Mouse (Mus musculus) lung, embryonic 15.5 days (tissue): ENCODE data around the gene Krt33a. TPM values are rescaled to one million over a fixed set of nuclear protein-coding genes. Genes with fewer than 3 reads are reported as not detected.

ENCODE experiments used
- ATAC-seq: fragments of 200-750 bp; cut with Nextera tagmentation; 2 replicates; pipeline ENCODE4 v1.8.0; 2017; ENCODE audit warnings: moderate number of reproducible peaks, borderline replicate concordance; ENCODE audit not compliant: low FRiP score, low TSS enrichment; ENCODE audit errors: extremely low read depth
- H3K27ac ChIP-seq: fragments of 300-500 bp; sonication (generic); 2 replicates; pipeline ENCODE4 v1.5.1; 2015; ENCODE audit warnings: moderate library complexity, mild to moderate bottlenecking, inconsistent platforms
- H3K27me3 ChIP-seq: fragments of 300-500 bp; sonication (generic); 2 replicates; pipeline ENCODE4 v1.6.1; 2015; ENCODE audit warnings: inconsistent platforms
- H3K36me3 ChIP-seq: fragments of 300-500 bp; sonication (generic); 2 replicates; pipeline ENCODE4 v1.6.1; 2015; ENCODE audit warnings: inconsistent platforms
- H3K4me1 ChIP-seq: fragments of 300-500 bp; sonication (generic); 2 replicates; pipeline ENCODE4 v1.6.1; 2015; ENCODE audit warnings: inconsistent platforms
- H3K4me2 ChIP-seq: fragments of 300-500 bp; sonication (generic); 2 replicates; pipeline ENCODE4 v1.6.1; 2015; ENCODE audit warnings: inconsistent platforms, mild to moderate bottlenecking, moderate library complexity
- H3K4me3 ChIP-seq: fragments of 300-500 bp; sonication (generic); 2 replicates; pipeline ENCODE4 v1.5.1; 2015; ENCODE audit warnings: mild to moderate bottlenecking, inconsistent platforms
- H3K9ac ChIP-seq: fragments of 300-500 bp; sonication (generic); 2 replicates; pipeline ENCODE4 v1.6.1; 2015; ENCODE audit warnings: inconsistent platforms
- H3K9me3 ChIP-seq: fragments of 300-500 bp; sonication (generic); 2 replicates; pipeline ENCODE4 v1.6.1; 2016; ENCODE audit warnings: inconsistent platforms
- WGBS: fragments of 180-500 bp; shearing (Covaris S2); methylation state at CpG from one replicate; pipeline ENCODE4 v1.1.7; 2015; 5-methylcytosine and 5-hydroxymethylcytosine counted together
- polyA plus RNA-seq: library from polyadenylated mRNA; unstranded; fragments of >200 nt; fragmentation: Nextera tagmentation; extraction: Ambion mirVana; gene quantifications from 2 replicates; pipeline ENCODE4 v1.2.1, GENCODE M21; 2015

Gene Krt33a
- polyA plus RNA-seq: not detected in 2 replicates

GRCm38 (mm10) chr11:100016112-100016511 is at the start of gene Krt33a:
TSS of gene Krt33a (minus strand) at chr11:100016212.
- no peak within 1 kb of the TSS for H3K27ac ChIP-seq
- no peaks in the 10 kb centered on the region for H3K27me3 ChIP-seq
- no peak within 1 kb of the TSS for H3K9ac ChIP-seq
- ATAC-seq: no peak
- no peak within 1 kb of the TSS for H3K4me3 ChIP-seq
- H3K4me1 ChIP-seq: no peaks in the 10 kb centered on the region; the same call in 1 of the 2 replicates
- H3K9me3 ChIP-seq: no peaks in the 10 kb centered on the region
- no peaks in the 10 kb centered on the region for H3K36me3 ChIP-seq
- H3K4me2 ChIP-seq: no peak within 1 kb of the TSS
- 69% methylated on average over 4 of the region's 4 CpGs for WGBS

DNA sequence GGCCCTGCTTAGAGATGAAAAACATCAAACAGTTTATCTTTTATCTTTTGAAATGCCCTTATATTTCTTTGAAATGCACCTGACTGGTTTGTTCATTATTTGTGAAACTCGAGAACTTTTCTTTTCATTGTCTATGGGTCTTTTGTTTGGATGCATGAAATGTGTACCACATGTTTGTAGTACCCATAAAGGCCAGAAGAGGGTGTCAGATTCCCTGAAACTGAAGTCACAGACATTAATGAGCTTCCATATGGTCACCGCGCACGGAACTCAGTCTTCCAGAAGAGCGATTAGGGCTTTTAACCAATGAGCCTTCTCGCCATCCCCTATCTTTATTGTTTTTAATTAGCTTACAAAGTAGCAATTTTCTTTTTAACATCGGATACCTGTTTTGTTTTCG is 42.9 kb upstream of the Krt33a start:
- Histone ChIP-seq H3K9ac (no peak overlapping the region), H3K4me3 (no peak overlapping the region), H3K36me3 (no peaks in the 10 kb centered on the region), H3K27me3 (no peaks in the 10 kb centered on the region), H3K27ac (no peak overlapping the region), H3K4me1 (no peaks in the 10 kb centered on the region), H3K4me2 (no peak overlapping the region), H3K9me3 (no peaks in the 10 kb centered on the region)
- 78% methylated on average over 8 of the region's 8 CpGs for whole genome bisulfite sequencing
- ATAC-seq: no peak

DNA sequence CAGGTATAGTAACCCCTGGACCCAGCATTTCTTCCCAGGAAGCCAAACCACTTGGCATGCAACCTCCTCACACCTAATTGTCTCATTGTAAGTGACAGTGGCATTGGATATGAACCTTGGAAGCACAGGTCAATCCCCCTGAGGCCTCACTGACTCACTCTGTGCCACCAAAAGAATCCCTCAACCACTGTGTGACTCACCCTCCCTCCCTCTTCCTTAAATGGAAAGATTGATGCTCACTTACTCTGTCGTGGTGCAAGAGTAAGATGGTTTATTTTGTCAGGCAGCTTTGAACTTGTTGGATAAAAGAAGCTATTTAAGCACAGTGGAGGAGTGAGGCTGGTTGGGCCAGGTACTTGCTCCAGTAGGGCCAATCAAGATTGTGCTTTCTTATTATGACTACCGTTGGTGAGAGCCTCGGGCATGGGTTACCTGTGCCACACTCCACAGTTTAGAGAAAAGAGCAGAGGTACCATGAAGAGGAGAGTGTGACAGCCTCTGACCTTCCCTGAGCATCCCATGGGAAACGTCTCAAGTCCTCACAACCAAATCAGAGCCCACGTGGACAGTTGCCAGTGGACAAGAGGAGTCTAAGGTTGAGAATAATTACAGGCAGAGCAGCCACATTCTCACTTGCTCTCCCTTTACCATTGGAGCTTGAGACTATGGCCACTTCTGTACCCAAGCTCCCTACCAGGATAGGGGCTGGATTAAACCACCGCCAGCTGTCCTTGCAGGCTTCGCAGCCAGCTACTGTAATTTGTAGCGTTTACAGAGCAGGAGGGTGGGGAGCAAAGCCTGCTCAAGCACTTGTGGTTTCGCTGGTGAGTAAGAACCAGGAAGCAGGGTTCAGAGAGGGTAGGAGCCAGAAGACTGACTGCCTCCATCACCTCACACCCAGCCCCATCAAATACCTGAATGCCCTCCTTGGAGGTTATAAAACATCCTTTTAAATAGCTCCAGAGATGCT is 40.0 kb upstream of the Krt33a start:
- Histone ChIP-seq H3K9me3 (no peaks in the 10 kb centered on the region), H3K4me1 (no peaks in the 10 kb centered on the region), H3K27ac (no peak overlapping the region), H3K4me3 (no peak overlapping the region), H3K9ac (no peak overlapping the region), H3K27me3 (no peaks in the 10 kb centered on the region), H3K36me3 (no peaks in the 10 kb centered on the region), H3K4me2 (no peak overlapping the region)
- 47% methylated on average over 9 of the region's 9 CpGs for WGBS
- no peak for ATAC-seq

DNA sequence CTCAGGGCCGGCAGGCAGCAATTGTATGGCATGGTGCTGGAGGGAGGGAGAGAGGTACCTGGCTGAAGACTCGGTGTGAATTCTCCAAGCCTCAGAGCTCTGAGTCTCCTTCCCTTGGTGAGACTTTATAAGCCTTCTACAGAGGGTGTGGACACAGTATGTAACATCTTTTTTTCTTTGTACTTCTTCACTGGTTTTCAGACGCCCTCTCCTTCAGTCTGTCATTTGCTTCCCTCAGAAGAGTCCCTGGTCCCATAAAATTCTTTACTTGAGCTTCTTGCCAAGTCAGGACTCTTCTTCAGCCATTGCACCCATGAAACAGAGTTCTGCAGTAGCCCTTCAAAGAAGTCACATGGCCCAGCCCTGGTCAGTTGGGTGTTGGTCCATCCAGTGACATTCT is 34.4 kb upstream of the Krt33a start, which contains the start of gene Krt31:
TSS of gene Krt31 (minus strand) at position 101 of the 400 bp plus-strand sequence.
- H3K9ac ChIP-seq: no peak within 1 kb of the TSS
- H3K4me2 ChIP-seq: no peak within 1 kb of the TSS
- H3K4me3 ChIP-seq: no peak within 1 kb of the TSS
- no peak within 1 kb of the TSS for H3K27ac ChIP-seq
- no peaks in the 10 kb centered on the region for H3K36me3 ChIP-seq
- H3K4me1 ChIP-seq: no peaks in the 10 kb centered on the region
- no peaks in the 10 kb centered on the region for H3K9me3 ChIP-seq
- no peaks in the 10 kb centered on the region for H3K27me3 ChIP-seq
- ATAC-seq: no peak
- WGBS: 80% methylated on average over 3 of the region's 3 CpGs

DNA sequence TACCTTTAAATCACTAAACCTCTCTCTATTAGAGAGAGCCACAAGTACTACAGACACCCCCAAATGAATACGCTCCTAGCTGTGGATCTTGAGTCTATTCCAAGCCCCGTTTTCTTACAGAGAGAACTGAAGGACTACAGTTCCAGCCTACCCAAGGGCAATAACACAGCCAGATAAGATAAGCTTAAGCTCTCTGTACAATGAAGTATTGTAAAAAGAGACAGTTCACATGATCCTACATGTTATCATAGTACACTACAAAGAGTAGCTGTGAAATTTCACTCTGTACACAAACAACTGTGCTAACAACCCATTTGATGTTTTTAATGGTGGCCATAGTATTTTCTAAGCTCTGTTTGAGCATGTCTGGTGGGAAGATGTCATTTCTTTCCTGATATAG is 31.2 kb upstream of the Krt33a start:
- 73% methylated on average over 2 of the region's 2 CpGs for WGBS
- ATAC-seq: no peak
- no peak overlapping the region for H3K9ac ChIP-seq

DNA sequence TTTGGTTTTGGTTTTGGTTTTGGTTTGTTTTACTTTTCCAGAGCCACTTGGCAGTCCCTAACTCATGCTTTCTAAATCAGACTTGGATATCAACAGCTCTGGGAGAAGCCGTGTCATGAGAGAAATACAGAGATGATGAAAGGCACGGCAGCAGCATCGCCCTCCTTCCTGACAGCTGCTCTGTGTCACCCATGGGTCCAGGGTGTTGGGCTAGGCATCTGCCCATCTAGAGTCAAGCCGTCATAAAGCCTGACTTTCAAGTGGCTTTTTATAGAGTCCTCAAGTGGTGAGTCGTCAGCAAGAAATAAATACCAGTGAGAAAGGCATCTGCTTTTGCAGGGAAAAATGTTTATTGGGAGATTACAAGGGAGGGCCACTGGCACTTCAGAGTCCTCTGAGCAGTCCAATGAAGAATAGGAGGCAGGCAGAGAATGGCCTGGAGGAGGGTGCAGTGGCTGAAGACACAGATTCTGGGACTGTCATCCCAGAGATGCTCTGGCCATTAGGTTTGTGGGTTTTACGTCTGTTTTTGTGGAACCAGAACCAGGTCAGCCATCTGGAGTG is 30.4 kb upstream of the Krt33a start:
- Histone ChIP-seq H3K4me1 (no peaks in the 10 kb centered on the region), H3K9me3 (no peaks in the 10 kb centered on the region), H3K4me2 (no peak overlapping the region), H3K36me3 (no peaks in the 10 kb centered on the region), H3K27me3 (no peaks in the 10 kb centered on the region), H3K9ac (no peak overlapping the region), H3K4me3 (no peak overlapping the region), H3K27ac (no peak overlapping the region)
- WGBS: 54% methylated on average over 6 of the region's 6 CpGs
- no peak for ATAC-seq

More for the DNA sequence above, 31.2 kb upstream of the Krt33a start:
- Histone ChIP-seq H3K9me3 (no peaks in the 10 kb centered on the region), H3K27ac (no peak overlapping the region), H3K4me3 (no peak overlapping the region), H3K27me3 (no peaks in the 10 kb centered on the region), H3K36me3 (no peaks in the 10 kb centered on the region), H3K4me1 (no peaks in the 10 kb centered on the region), H3K4me2 (no peak overlapping the region)

- no peak within 1 kb of the TSS for H3K9ac ChIP-seq
- no peak within 1 kb of the TSS for H3K4me2 ChIP-seq
- no peaks in the 10 kb centered on the region for H3K36me3 ChIP-seq
- WGBS: 87% methylated on average over 6 of the region's 6 CpGs
- no peak for ATAC-seq
- H3K4me1 ChIP-seq: no peaks in the 10 kb centered on the region
- no peaks in the 10 kb centered on the region for H3K27me3 ChIP-seq
- H3K4me3 ChIP-seq: no peak within 1 kb of the TSS
- no peaks in the 10 kb centered on the region for H3K9me3 ChIP-seq
- H3K27ac ChIP-seq: no peak within 1 kb of the TSS
Observed at GRCm38 (mm10) chr11:100041454-100041853, 25.4 kb upstream of the Krt33a start, which contains the start of gene Krt34. TSS of gene Krt34 (minus strand) at chr11:100041554.

DNA sequence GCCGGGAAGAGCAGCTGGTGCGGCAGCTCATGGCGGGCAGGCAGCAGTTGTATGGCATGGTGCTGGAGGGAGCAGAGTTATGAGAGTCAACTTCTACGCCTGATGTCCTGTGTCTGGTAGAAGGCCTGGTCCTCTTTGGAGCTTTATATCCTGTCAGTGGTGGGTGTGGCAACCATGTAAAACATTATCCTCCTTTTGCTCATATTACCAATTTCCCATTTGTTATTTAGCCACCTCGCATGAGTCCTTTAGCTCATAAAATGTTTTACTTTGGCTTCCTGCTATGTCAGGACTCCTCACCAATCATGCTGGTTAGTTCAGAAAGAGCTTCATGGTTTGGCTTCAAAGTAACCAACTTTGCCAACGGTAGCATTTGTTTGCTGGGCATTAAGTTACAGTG is 13.8 kb upstream of the Krt33a start, which contains the start of gene Krt33b:
TSS of gene Krt33b (minus strand) at position 101 of the 400 bp plus-strand sequence.
- no peaks in the 10 kb centered on the region for H3K9me3 ChIP-seq
- no peaks in the 10 kb centered on the region for H3K27me3 ChIP-seq
- no peak within 1 kb of the TSS for H3K4me2 ChIP-seq
- no peak within 1 kb of the TSS for H3K4me3 ChIP-seq
- no peak within 1 kb of the TSS for H3K9ac ChIP-seq
- no peaks in the 10 kb centered on the region for H3K4me1 ChIP-seq
- H3K27ac ChIP-seq: no peak within 1 kb of the TSS
- H3K36me3 ChIP-seq: no peaks in the 10 kb centered on the region
- no peak for ATAC-seq
- 77% methylated on average over 6 of the region's 6 CpGs for WGBS

DNA sequence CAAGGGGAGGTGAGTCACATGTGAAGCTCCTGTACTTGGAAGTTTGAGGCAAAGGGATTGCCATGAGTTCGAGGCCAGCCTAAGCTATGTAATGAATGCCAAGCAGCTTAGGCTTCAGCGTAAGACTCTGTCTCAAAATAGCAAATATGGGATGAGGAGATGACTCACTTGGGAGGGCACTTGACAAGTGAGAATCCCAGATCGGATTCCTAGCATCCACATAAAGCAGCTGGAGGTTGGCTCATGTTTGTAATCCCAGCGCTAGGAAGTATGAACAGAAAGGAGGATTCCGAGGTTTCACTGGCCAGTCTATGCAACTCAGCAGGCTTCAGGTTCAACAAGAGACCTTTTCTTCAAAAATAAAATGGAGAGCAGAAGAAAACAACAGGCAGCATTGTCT is 5.4 kb upstream of the Krt33a start:
- no peak overlapping the region for H3K4me2 ChIP-seq
- 60% methylated on average over 5 of the region's 5 CpGs for WGBS
- H3K9me3 ChIP-seq: no peaks in the 10 kb centered on the region
- no peak for ATAC-seq
- H3K27ac ChIP-seq: no peak overlapping the region
- 0 out of 2 replicates have a peak, but pooled peaks cover 4% of the 10 kb centered on the region for H3K4me1 ChIP-seq
- no peaks in the 10 kb centered on the region for H3K36me3 ChIP-seq
- no peak overlapping the region for H3K4me3 ChIP-seq
- H3K9ac ChIP-seq: no peak overlapping the region
- H3K27me3 ChIP-seq: no peaks in the 10 kb centered on the region

GRCm38 (mm10) chr11:100019466-100019865 is 3.5 kb upstream of the Krt33a start:
- ATAC-seq: no peak
- Histone ChIP-seq H3K27ac (no peak overlapping the region), H3K9me3 (no peaks in the 10 kb centered on the region), H3K36me3 (no peaks in the 10 kb centered on the region), H3K27me3 (no peaks in the 10 kb centered on the region), H3K4me1 (peaks cover 4% of the 10 kb centered on the region; the same call in 1 of the 2 replicates), H3K4me2 (no peak overlapping the region), H3K4me3 (no peak overlapping the region), H3K9ac (no peak overlapping the region)
- 68% methylated on average over 1 of the region's 1 CpGs for WGBS

DNA sequence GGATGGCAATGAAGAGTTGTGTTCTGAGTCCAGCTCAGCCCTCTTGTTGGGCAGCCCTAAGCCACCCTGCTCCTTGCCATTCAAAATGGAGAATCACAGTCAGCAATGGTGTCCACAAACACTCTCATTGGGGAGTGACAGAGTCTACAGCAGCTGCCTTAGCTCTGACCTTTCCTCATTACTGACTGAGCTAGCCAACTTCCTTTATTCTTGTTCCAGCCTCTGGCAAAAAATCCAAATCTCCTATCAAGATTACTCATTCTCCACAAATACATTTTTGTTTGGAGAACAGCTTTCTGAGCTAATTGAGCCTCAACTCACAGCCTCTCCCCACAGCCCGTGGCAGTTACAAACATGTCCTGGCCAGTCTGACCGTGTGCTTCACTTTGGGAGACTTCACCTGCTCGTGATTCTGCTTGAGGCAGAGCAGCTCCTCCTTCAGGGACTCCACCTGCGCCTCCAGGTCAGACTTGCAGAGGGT is 2.3 kb downstream of the Krt33a start:
- H3K4me3 ChIP-seq: no peak overlapping the region
- WGBS: 36% methylated on average over 4 of the region's 4 CpGs
- peak; percentile 65; the same call in 1 of the 2 replicates for ATAC-seq
- H3K27me3 ChIP-seq: no peaks in the 10 kb centered on the region
- no peak overlapping the region for H3K9ac ChIP-seq
- H3K4me2 ChIP-seq: no peak overlapping the region
- no peaks in the 10 kb centered on the region for H3K36me3 ChIP-seq
- no peaks in the 10 kb centered on the region; the same call in 1 of the 2 replicates for H3K4me1 ChIP-seq
- H3K9me3 ChIP-seq: no peaks in the 10 kb centered on the region
- H3K27ac ChIP-seq: 0 out of 2 replicates have a peak overlapping the region, but pooled peaks have one; percentile 26

DNA sequence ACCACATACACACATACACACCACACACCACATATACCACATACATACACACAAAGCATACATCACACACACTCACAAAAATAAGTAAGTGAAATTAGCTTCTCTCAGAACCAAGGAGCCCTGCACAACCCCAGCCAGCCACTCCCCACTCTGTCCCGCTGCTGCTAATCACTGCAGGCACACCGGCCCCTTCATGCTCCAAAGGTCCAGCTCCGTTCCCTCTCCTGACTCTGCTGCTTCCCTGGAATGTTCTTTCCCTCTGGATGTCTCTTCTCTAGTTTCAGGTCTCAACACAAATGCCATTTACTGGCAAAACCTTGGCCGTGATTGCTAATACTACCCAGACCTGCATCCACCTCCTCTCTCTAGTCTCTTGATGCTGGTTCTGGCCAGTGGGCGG is 5.3 kb downstream of the Krt33a start:
- no peaks in the 10 kb centered on the region for H3K36me3 ChIP-seq
- no peaks in the 10 kb centered on the region; the same call in 1 of the 2 replicates for H3K4me1 ChIP-seq
- WGBS: 73% methylated on average over 5 of the region's 5 CpGs
- H3K9me3 ChIP-seq: no peaks in the 10 kb centered on the region
- H3K9ac ChIP-seq: no peak overlapping the region
- H3K27ac ChIP-seq: no peak overlapping the region
- no peaks in the 10 kb centered on the region for H3K27me3 ChIP-seq
- ATAC-seq: no peak
- no peak overlapping the region for H3K4me2 ChIP-seq
- H3K4me3 ChIP-seq: no peak overlapping the region
